Mouse (Mus musculus) C2C12 (cell line): ENCODE data around the gene Gm28048. TPM values are rescaled to one million over a fixed set of nuclear protein-coding genes. Genes with fewer than 3 reads are reported as not detected.

Experiments used
- H3K27me3 ChIP-seq: one replicate; pipeline ENCODE4 v1.6.1; 2011; ENCODE audit not compliant: control insufficient read depth, insufficient read depth, insufficient read length
- H3K36me3 ChIP-seq: one replicate; pipeline ENCODE4 v1.6.1; 2011; ENCODE audit not compliant: control insufficient read depth, insufficient read depth
- H3K4me3 ChIP-seq: one replicate; pipeline ENCODE4 v1.5.1; 2011; ENCODE audit warnings: mild to moderate bottlenecking, control low read depth; ENCODE audit not compliant: poor library complexity, insufficient read depth, severe bottlenecking
- H3K79me2 ChIP-seq: one replicate; pipeline ENCODE4 v1.6.1; 2011; ENCODE audit not compliant: control insufficient read depth, insufficient read depth
- H3K79me3 ChIP-seq: one replicate; pipeline ENCODE4 v1.6.1; 2011; ENCODE audit warnings: low read depth, control low read depth
- H3ac ChIP-seq: one replicate; pipeline ENCODE3; 2011; ENCODE audit warnings: low read depth; ENCODE audit not compliant: control insufficient read depth, insufficient read length
- CEBPB ChIP-seq: IDR thresholded peaks from one replicate; pipeline ENCODE4 v1.6.1; 2011; ENCODE audit warnings: low read depth, mild to moderate bottlenecking, control low read depth, moderate library complexity
- CTCF ChIP-seq: IDR thresholded peaks from one replicate; pipeline ENCODE4 v1.5.1; 2011; ENCODE audit not compliant: control insufficient read depth, insufficient read depth, insufficient read length
- FOSL1 ChIP-seq: IDR thresholded peaks from one replicate; pipeline ENCODE4 v1.8.0; 2011; ENCODE audit warnings: mild to moderate bottlenecking, low read length; ENCODE audit not compliant: poor library complexity, insufficient read depth, severe bottlenecking
- MAX ChIP-seq: IDR thresholded peaks from one replicate; pipeline ENCODE4 v1.6.1; 2011; ENCODE audit warnings: mild to moderate bottlenecking, control low read depth
- MYOD1 ChIP-seq: IDR thresholded peaks from one replicate; pipeline ENCODE4 v1.6.1; 2011; ENCODE audit warnings: low read depth; ENCODE audit not compliant: control insufficient read depth, insufficient read length
- MYOG ChIP-seq: IDR thresholded peaks from one replicate; pipeline ENCODE4 v1.6.1; 2011; ENCODE audit not compliant: control insufficient read depth, insufficient read length; ENCODE audit errors: extremely low read depth
- USF1 ChIP-seq: IDR thresholded peaks from one replicate; pipeline ENCODE4 v1.6.1; 2011; ENCODE audit warnings: low read depth, mild to moderate bottlenecking, control low read depth, moderate library complexity
- polyA plus RNA-seq: library from polyadenylated mRNA; unstranded; fragments of >200 nt; fragmentation: generic; extraction: Trizol; gene quantifications from one replicate; pipeline ENCODE4 v1.2.1, GENCODE M21; 2012; ENCODE audit warnings: missing spikeins

The Gm28048 gene
- polyA plus RNA-seq, 1 experiment, result 1.4 TPM

DNA sequence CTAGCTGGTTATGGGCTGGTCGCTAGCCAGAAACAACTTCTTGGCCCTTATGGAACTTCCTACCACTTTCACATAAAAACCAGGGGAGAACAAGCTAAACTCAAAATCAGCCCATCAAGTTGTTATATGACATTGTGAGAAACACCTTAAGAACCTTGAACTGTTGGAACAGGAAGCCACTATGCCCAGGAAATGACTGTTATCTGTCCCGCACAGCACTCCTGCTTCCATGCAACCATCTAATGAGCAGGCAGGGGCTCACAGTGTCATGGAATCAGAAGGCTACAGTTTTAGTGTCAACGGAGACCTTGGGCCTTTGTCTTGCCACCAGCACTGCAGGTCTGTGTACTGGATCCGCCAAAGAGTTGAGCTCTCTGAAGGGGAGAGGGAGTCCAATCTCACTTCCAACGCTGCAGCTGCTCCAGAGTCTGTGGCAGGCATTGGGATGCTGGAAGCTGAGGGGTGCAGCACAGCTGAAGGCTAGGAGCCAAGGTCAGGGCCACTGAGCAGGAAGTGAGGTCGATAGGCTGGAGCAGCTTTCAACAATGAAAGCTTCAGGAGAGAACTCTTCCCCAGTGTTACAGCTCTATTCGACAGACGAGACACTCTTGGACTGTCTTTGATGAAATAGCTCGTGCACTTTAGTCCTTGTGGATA, 157.7 kb downstream of the Gm28048 start:
- H3K36me3 ChIP-seq, result no peaks in the 10 kb centered on the region

DNA sequence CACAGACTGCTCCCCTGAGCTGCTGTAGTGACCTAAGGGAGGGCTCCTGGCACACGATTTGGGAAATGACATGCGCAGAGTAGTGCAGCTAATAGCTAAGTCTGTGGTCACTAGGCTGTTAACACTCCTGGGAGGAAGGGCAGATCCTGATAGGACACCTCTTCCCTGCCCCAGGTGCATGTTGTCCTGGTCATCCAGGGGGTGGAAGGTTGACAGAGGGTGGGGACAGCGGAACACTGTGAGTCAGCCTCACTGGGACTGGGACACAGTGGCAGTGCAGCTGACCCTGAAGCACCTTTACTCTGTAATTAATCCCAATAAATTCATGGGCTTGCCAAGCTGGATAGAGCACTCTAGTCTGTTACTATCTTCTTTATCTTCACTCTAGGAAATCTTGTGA, 160.6 kb downstream of the Gm28048 start:
- Histone ChIP-seq H3K36me3 (no peaks in the 10 kb centered on the region), H3K27me3 (no peaks in the 10 kb centered on the region), H3K4me3 (no peak overlapping the region), H3ac (no peak overlapping the region), H3K79me2 (no peaks in the 10 kb centered on the region), H3K79me3 (no peaks in the 10 kb centered on the region)
- TF ChIP-seq USF1 (no peak), MYOG (no peak)

More for the DNA sequence above, 157.7 kb downstream of the Gm28048 start:
- no peak overlapping the region for H3ac ChIP-seq
- H3K27me3 ChIP-seq, result no peaks in the 10 kb centered on the region
- H3K4me3 ChIP-seq, result no peak overlapping the region
- no peaks in the 10 kb centered on the region for H3K79me2 ChIP-seq
- TF ChIP-seq MAX, result no peak
- TF ChIP-seq FOSL1, result no peak
- TF ChIP-seq USF1, result no peak
- TF ChIP-seq CEBPB, result no peak
- no peak for TF ChIP-seq CTCF
- TF ChIP-seq MYOG, result no peak
- no peak for TF ChIP-seq MYOD1
- no peaks in the 10 kb centered on the region for H3K79me3 ChIP-seq

DNA sequence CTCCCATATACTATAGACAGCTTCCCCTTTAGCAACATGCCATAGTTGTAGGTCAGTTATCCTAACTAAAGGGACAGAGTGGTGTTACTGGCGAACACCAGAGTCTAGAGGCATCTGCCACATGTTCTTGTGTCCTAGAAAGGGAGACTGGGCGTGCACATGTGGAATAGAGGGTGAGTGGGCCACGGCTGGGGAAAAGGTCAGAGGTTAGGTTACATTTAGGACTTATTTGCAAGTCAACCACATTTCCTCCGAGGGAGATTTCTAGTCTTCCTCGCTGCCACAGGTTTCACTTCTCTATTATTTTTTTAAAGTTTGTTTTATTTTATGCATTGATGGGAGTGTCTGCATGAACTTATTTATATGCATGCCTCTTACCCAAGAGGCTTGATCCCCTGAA, 163.5 kb downstream of the Gm28048 start:
- Histone ChIP-seq H3K27me3 (no peaks in the 10 kb centered on the region), H3K36me3 (no peaks in the 10 kb centered on the region), H3K79me2 (no peaks in the 10 kb centered on the region), H3K79me3 (no peaks in the 10 kb centered on the region), H3ac (no peak overlapping the region), H3K4me3 (no peak overlapping the region)
- TF ChIP-seq MAX, result no peak
- TF ChIP-seq CTCF, result no peak
- TF ChIP-seq CEBPB, result no peak
- no peak for TF ChIP-seq FOSL1
- TF ChIP-seq MYOG, result no peak
- no peak for TF ChIP-seq USF1
- TF ChIP-seq MYOD1, result no peak

DNA sequence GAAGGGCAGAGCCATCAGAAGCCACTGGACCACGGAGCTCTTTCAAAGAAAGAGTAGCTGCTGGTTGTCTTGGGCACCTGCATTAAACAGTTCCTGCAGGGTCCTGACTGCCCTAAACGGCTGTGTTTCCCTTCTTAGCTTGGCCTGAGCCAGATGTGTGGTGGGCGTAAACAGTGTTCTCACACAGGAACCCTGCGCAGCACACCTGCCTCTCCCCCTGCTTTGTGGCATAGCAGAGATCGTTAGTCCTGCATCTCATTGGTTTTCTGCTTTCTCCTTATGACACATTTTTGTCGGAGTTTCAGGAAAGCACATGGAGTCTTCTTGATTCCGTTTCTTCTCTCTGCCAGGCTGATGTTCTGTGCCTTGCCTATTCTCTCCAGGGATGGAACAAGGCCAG, 166.0 kb downstream of the Gm28048 start:
- Histone ChIP-seq H3ac (no peak overlapping the region), H3K4me3 (no peak overlapping the region), H3K79me2 (no peaks in the 10 kb centered on the region), H3K79me3 (no peaks in the 10 kb centered on the region), H3K36me3 (no peaks in the 10 kb centered on the region), H3K27me3 (no peaks in the 10 kb centered on the region)
- TF ChIP-seq FOSL1 (no peak), CEBPB (no peak), CTCF (no peak), MAX (no peak), USF1 (no peak), MYOG (no peak), MYOD1 (no peak)

DNA sequence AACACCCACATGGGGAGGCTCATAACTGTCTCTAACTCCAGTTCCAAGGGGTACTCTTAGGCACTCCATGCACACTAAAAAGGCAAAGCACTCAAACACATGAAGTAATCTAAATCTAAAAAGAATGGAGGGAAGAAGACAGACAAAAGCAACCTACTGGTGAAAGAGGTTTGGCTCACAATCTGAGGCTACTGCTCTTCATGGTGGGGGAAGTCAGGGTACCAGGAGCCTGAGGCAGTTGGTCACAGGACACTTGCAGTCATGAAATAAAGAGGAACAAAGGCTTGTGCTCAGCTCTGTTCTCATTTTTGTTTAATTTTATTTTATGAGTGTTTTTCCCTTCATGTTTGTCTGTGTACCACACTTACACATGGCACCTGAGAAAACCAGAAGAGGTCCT, 166.7 kb downstream of the Gm28048 start:
- Histone ChIP-seq H3K36me3 (no peaks in the 10 kb centered on the region), H3K27me3 (no peaks in the 10 kb centered on the region), H3ac (no peak overlapping the region), H3K79me2 (no peaks in the 10 kb centered on the region), H3K4me3 (no peak overlapping the region), H3K79me3 (no peaks in the 10 kb centered on the region)
- TF ChIP-seq CTCF (no peak), MYOD1 (no peak), USF1 (no peak), FOSL1 (no peak), MYOG (no peak), MAX (no peak), CEBPB (no peak)

DNA sequence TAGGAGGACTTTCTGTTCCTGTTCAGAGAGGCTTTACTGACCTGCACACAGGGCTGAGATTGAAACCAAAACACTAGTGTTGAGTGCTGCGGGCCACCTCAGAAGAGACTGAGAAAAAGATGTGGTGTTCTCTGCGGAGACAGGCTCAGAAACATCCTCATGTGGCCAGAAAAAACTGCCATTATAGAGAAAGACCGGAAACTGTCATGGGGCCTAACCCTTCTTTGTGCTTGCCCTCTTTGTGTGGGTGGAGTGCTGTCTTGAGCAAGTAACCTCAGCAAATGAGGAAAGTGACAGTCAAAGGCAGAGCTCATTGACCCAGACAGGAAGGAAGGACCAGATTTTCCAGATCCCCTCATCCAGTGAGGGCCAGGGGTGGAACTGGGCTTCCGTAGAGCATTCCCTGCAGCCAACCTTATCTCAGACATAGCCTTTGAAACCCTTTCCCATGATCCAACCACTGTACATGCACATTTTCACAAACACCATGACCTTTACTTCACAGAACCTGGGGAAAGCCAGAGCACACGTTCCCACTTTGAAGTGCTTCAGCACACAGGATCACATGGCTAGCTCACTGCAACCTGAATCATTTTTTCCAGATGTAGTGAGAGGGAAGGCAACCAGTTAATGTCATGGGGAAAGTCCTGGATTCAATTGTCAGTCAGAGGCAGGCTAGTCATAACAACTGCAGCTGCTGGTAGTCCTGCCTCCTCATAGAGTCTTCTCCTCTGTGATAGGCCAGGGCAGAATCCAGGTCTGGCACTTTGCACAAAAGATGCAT, 167.8 kb downstream of the Gm28048 start:
- Histone ChIP-seq H3K4me3 (no peak overlapping the region), H3ac (no peak overlapping the region), H3K79me3 (no peaks in the 10 kb centered on the region), H3K27me3 (no peaks in the 10 kb centered on the region), H3K79me2 (no peaks in the 10 kb centered on the region), H3K36me3 (no peaks in the 10 kb centered on the region)
- TF ChIP-seq CEBPB, result no peak
- no peak for TF ChIP-seq MYOD1
- no peak for TF ChIP-seq MYOG
- no peak for TF ChIP-seq FOSL1
- no peak for TF ChIP-seq MAX
- TF ChIP-seq CTCF, result no peak
- no peak for TF ChIP-seq USF1
